Mouse (Mus musculus) stomach, postnatal 0 days (tissue): ENCODE results near the gene Pdf. TPM values are rescaled to one million over a fixed set of nuclear protein-coding genes. Genes with fewer than 3 reads are reported as not detected.
"Not testable (repeated sequence)": the region's sequence is repeated elsewhere in the genome, so short reads cannot be mapped to it uniquely, and the experiment has no call there.

Experiments
- ATAC-seq: fragments of 200-750 bp; cut with Nextera tagmentation; 2 replicates; pipeline ENCODE4 v1.8.0; 2017; ENCODE audit not compliant: low FRiP score, low TSS enrichment
- DNase-seq: peaks from one replicate; pipeline ENCODE4 v3.0.0-alpha.2; 2016; ENCODE audit warnings: low spot score
- H3K27ac ChIP-seq: fragments of 300-500 bp; sonication (generic); replicated peaks from 2 replicates; pipeline ENCODE4 v1.5.1; 2014; ENCODE audit warnings: mild to moderate bottlenecking, control low read depth
- H3K27me3 ChIP-seq: fragments of 300-500 bp; sonication (generic); 2 replicates; pipeline ENCODE4 v1.6.1; 2014; ENCODE audit warnings: low read length; ENCODE audit not compliant: control insufficient read depth, insufficient read depth
- H3K36me3 ChIP-seq: fragments of 300-500 bp; sonication (generic); 2 replicates; pipeline ENCODE4 v1.6.1; 2014; ENCODE audit warnings: low read length, mixed read lengths; ENCODE audit not compliant: control insufficient read depth, insufficient read depth
- H3K4me1 ChIP-seq: fragments of 300-500 bp; sonication (generic); replicated peaks from 2 replicates; pipeline ENCODE4 v1.6.1; 2014; ENCODE audit warnings: antibody characterized with exemption; ENCODE audit not compliant: control insufficient read depth, insufficient read depth
- H3K4me2 ChIP-seq: fragments of 300-500 bp; sonication (generic); replicated peaks from 2 replicates; pipeline ENCODE4 v1.6.1; 2014; ENCODE audit warnings: low read depth, mild to moderate bottlenecking, control low read depth, moderate library complexity
- H3K4me3 ChIP-seq: fragments of 300-500 bp; sonication (generic); 2 replicates; pipeline ENCODE4 v1.5.1; 2014; ENCODE audit warnings: low read depth, low read length, control low read depth
- H3K9ac ChIP-seq: fragments of 300-500 bp; sonication (generic); 2 replicates; pipeline ENCODE4 v1.6.1; 2014; ENCODE audit warnings: mild to moderate bottlenecking, low read length, control low read depth, mixed read lengths
- H3K9me3 ChIP-seq: fragments of 300-500 bp; sonication (generic); 2 replicates; pipeline ENCODE4 v1.6.1; 2016; ENCODE audit warnings: low read length; ENCODE audit not compliant: control insufficient read depth
- CTCF ChIP-seq: IDR thresholded peaks from 2 replicates; pipeline ENCODE4 v1.5.1; 2016; ENCODE audit warnings: antibody characterized with exemption, low read depth, mild to moderate bottlenecking, moderate library complexity
- EP300 ChIP-seq: optimal IDR thresholded peaks from 2 replicates; pipeline ENCODE3; 2016; ENCODE audit warnings: antibody characterized with exemption
- WGBS: fragments of 180-500 bp; shearing (Covaris S2); extraction: QIAGEN DNeasy Blood & Tissue Kit; methylation state at CpG from one replicate; pipeline ENCODE4 v1.1.7; 2014; 5-methylcytosine and 5-hydroxymethylcytosine counted together
- microRNA-seq: library from miRNA; unstranded; fragments of <30 nt; microRNA quantifications from one replicate; pipeline ENCODE4, GENCODE M21; 2016
- polyA plus RNA-seq: library from polyadenylated mRNA; unstranded; fragments of >200 nt; fragmentation: Nextera tagmentation; extraction: Ambion mirVana; gene quantifications from 2 replicates; pipeline ENCODE4 v1.2.1, GENCODE M21; 2015

Gene Pdf
- polyA plus RNA-seq, 1 experiment from 2014 or later = 26.5 TPM

DNA sequence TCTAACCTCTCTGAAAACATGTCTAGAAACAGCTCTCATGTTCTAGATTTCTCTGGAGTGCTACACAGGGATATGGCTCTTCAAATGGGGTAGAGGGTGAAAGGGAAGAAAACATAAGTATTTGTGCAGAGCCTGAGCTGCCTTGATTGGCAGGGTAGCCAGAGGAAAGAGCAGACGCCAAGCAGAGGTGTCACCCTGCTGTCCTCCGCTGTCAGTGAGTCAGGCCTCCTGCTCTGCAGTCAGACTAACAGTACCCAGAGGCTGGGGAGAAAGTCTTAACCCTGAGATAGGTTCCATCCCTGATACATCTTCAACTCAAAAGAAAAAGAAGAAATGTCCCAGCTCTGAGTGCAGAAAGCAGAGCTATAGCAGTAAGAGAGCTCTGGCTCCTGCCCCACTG is 35.7 kb downstream of the Pdf start:
- Histone ChIP-seq H3K9ac (no peak overlapping the region), H3K27me3 (no peaks in the 10 kb centered on the region), H3K4me2 (no peak overlapping the region), H3K9me3 (no peaks in the 10 kb centered on the region), H3K4me1 (no peaks in the 10 kb centered on the region), H3K27ac (no peak overlapping the region), H3K36me3 (peaks cover 8% of the 10 kb centered on the region; the same call in 1 of the 2 replicates), H3K4me3 (no peak overlapping the region)
- TF ChIP-seq EP300 = no peak
- TF ChIP-seq CTCF = no peak
- WGBS = 81% methylated on average over 2 of the region's 2 CpGs
- DNase-seq (no peak), ATAC-seq (no peak)

- no peak overlapping the region for H3K9ac ChIP-seq
- H3K9me3 ChIP-seq = no peaks in the 10 kb centered on the region
- 75% methylated on average over 3 of the region's 3 CpGs for WGBS
- DNase-seq (no peak), ATAC-seq (no peak)
- no peaks in the 10 kb centered on the region for H3K27me3 ChIP-seq
- H3K4me1 ChIP-seq = no peaks in the 10 kb centered on the region
- no peak overlapping the region for H3K27ac ChIP-seq
- no peak overlapping the region for H3K4me3 ChIP-seq
- H3K36me3 ChIP-seq = peaks cover 6% of the 10 kb centered on the region; the same call in 1 of the 2 replicates
- TF ChIP-seq EP300 (no peak), CTCF (no peak)
- no peak overlapping the region for H3K4me2 ChIP-seq
Measured at GRCm38 (mm10) chr8:107007795-107008194, 40.6 kb downstream of the Pdf start.

DNA sequence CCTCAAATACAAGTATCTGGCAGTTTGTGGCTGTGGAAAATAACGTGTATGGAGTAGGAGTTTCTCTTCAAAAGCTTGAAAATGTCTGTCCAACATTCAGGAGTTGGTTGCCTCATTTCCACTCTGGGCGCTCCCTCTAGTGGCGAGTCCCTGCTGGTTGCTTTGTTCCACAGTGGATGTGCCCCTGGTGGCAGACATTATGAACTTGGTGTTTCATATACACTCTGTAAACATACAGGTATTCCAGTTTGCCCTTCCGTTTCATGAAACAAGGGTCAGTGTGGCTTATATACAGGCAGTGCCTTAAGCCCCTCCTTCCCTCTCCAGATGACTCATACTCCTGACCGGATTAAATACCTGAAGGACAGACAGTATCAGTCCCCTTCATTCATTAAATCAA is 45.9 kb downstream of the Pdf start:
- TF ChIP-seq EP300 = no peak
- peak; percentile 100 for TF ChIP-seq CTCF
- WGBS = 21% methylated on average over 5 of the region's 5 CpGs

DNA sequence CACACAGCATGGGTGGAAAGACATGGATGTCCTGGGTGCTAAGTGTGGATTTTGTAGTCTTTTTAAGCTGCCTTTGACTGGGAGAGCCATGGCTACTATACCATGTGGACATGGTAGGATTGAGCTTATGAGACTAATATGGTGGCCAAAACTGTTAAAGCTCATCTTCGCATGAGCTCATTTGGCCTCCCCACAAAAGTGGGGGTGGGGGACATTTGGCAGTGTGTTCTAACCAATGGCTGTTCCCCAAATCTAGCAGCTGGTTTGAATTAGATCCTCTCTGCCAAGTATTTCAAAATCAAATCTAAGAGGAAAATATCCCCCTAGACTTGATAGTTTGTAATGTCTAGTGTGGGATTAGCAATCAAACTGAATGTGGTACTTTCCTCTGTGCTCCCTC is 49.3 kb downstream of the Pdf start:
- no peak overlapping the region for H3K27ac ChIP-seq
- H3K4me1 ChIP-seq = no peaks in the 10 kb centered on the region
- DNase-seq (no peak), ATAC-seq (no peak; the same call in 1 of the 2 replicates)
- no peak for TF ChIP-seq EP300
- TF ChIP-seq CTCF = no peak
- peaks cover 6% of the 10 kb centered on the region; the same call in 1 of the 2 replicates for H3K36me3 ChIP-seq
- H3K4me3 ChIP-seq = no peak overlapping the region
- H3K4me2 ChIP-seq = no peak overlapping the region
- no peaks in the 10 kb centered on the region for H3K27me3 ChIP-seq
- no peak overlapping the region for H3K9ac ChIP-seq
- 74% methylated on average over 1 of the region's 1 CpGs for WGBS
- no peaks in the 10 kb centered on the region for H3K9me3 ChIP-seq

More for the DNA sequence above, 45.9 kb downstream of the Pdf start:
- peak; percentile 94 for DNase-seq
- H3K27me3 ChIP-seq = no peaks in the 10 kb centered on the region
- no peak overlapping the region for H3K9ac ChIP-seq
- no peak overlapping the region for H3K27ac ChIP-seq
- H3K9me3 ChIP-seq = no peaks in the 10 kb centered on the region
- H3K4me2 ChIP-seq = no peak overlapping the region
- ATAC-seq = peak; percentile 98
- H3K36me3 ChIP-seq = peaks cover 2% of the 10 kb centered on the region; the same call in 1 of the 2 replicates
- no peaks in the 10 kb centered on the region for H3K4me1 ChIP-seq
- no peak overlapping the region for H3K4me3 ChIP-seq

DNA sequence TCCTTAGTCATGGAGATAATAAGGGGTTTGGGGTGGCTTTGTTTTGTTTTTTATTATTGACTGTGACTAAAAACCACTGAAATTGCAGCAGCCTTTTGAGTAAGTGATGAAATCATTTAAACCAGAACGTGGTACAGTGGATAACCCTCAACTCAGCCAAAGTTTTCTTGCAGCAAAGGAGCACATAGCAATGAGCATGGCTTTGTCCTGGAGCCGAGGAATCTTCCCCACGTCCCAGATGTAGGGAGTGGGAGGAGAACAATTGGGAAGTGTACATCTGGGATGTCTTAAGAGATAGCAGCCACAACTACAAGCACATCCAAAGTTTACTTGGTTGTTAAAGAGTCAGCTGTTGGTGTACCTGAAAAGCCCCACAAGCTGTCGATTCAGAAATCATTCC is 51.0 kb downstream of the Pdf start:
- ATAC-seq (no peak), DNase-seq (no peak)
- H3K36me3 ChIP-seq = peaks cover 6% of the 10 kb centered on the region; the same call in 1 of the 2 replicates
- no peak overlapping the region for H3K4me2 ChIP-seq
- H3K9me3 ChIP-seq = no peaks in the 10 kb centered on the region
- TF ChIP-seq EP300 (no peak), CTCF (no peak)
- 75% methylated on average over 4 of the region's 4 CpGs for WGBS
- no peaks in the 10 kb centered on the region for H3K27me3 ChIP-seq
- H3K27ac ChIP-seq = no peak overlapping the region
- H3K4me1 ChIP-seq = no peaks in the 10 kb centered on the region
- no peak overlapping the region for H3K9ac ChIP-seq
- H3K4me3 ChIP-seq = no peak overlapping the region

DNA sequence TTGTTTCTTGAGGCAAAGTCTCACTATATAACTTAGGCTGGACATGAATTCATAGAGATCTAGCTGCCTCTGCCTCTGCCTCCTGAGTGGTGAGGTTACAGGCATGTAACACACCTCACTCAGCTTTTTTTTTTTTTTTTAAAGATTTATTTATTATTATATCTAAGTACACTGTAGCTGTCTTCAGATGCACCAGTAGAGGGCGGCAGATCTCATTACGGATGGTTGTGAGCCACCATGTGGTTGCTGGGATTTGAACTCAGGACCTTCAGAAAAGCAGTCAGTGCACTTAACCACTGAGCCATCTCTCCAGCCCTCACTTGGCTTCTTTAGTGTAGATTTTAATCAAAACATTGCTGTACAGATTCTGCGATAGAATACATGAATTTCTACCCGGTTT is 52.1 kb downstream of the Pdf start:
- not testable (repeated sequence) for DNase-seq, ATAC-seq, H3K9me3 ChIP-seq, H3K4me3 ChIP-seq, H3K4me1 ChIP-seq, H3K27me3 ChIP-seq, H3K4me2 ChIP-seq, H3K27ac ChIP-seq, H3K36me3 ChIP-seq, H3K9ac ChIP-seq
- TF ChIP-seq CTCF = peak; percentile 47
- 87% methylated on average over 4 of the region's 4 CpGs for WGBS

Small RNAs within 50 kb of the gene (microRNA-seq; reads per million reads assigned to microRNA genes)
- not detected for gene Mir7075

Other genes with a start within 250 kb of the Pdf start
- 0.28 and 0.40 TPM in 2 replicates for gene Has3, start 178.4 kb downstream of the Pdf start, polyA plus RNA-seq
- gene Utp4, start 155.0 kb downstream of the Pdf start, polyA plus RNA-seq = 30.4 and 33.7 TPM in 2 replicates
- 9.1 and 10.2 TPM in 2 replicates for gene Sntb2, start 112.9 kb downstream of the Pdf start, polyA plus RNA-seq
- gene Vps4a, start 17.4 kb downstream of the Pdf start, polyA plus RNA-seq = 41.0 and 41.4 TPM in 2 replicates
- 22.2 and 24.1 TPM in 2 replicates for gene Cog8, start 8.1 kb upstream of the Pdf start, polyA plus RNA-seq
- 49.5 and 49.9 TPM in 2 replicates for gene Nip7, start 8.3 kb upstream of the Pdf start, polyA plus RNA-seq
- gene Tmed6, start 17.0 kb upstream of the Pdf start, polyA plus RNA-seq = 79.6 and 81.7 TPM in 2 replicates
- gene Terf2, start 47.9 kb upstream of the Pdf start, polyA plus RNA-seq = 12.1 and 12.7 TPM in 2 replicates
- gene Cyb5b, start 102.0 kb upstream of the Pdf start, polyA plus RNA-seq = 52.6 and 52.9 TPM in 2 replicates
- 4.8 and 5.8 TPM in 2 replicates for gene Nfat5, start 244.9 kb upstream of the Pdf start, polyA plus RNA-seq